Comparison of ENCODE assay signal across 9 mouse cellular contexts in the genomic region with DNA sequence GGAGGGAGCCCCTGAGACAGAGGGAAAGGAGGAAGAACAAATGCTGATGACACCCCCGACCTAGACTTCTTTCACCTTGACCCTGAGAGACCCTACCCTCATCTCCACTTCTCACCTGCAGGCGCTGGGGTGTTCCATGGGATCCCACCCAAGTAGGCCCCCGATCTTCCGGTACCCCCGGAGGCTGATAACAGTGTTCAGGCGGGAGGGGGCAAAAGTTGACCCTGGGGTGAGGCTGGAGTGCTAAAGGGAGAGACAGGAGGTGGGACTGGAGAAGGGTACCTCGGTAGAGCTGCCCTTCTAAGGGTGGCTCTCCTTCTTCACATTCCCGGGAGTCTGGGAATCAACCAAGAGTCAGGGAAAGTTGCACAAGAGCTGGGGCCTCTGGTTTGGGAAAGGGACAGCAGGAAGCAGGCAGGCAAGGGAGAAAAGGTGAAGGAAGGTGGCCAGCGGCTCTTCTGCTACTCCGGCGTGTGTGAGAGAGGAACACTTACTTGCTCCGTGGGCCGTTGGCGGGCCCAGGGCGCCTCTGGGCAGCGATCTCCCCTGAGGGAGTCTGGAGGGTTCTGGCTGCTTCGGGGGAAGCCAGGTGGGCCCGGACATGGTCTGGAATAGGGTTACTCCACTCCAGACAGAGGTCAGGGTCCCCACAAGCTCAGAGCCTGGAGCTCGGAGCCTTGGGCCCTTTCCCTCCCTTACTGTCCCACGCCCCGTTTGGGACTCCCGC. TPM values are rescaled to one million over a fixed set of nuclear protein-coding genes. Genes with fewer than 3 reads are reported as not detected.
A peak's percentile ranks its signal among the peaks of the same experiment; 100 is the strongest.
DNase-seq lines count a peak whose midpoint lies in the region; ATAC-seq and TF ChIP-seq lines count a peak whose summit lies in the region.
"Had no signal": no experiment of that assay in that cellular context is flagged by ENCODE, and none has a peak within 500 bp of the region (broad histone marks: within the 10 kb centered on the region; RNA-seq: fewer than 3 reads in every experiment).

No protein-coding gene starts in this region.

- peak overlapping the region; percentile 90 for H3K27ac ChIP-seq in heart, embryonic 11.5 days (ENCODE audit: low read depth, low read length)
- peak overlapping the region; percentile 95 for H3K27ac ChIP-seq in embryonic facial prominence, embryonic 10.5 days (replicated peaks)
- peak overlapping the region; percentile 55; the same call in 1 of the 2 replicates for H3K27ac ChIP-seq in hindbrain, postnatal 0 days
- peak overlapping the region; percentile 67; the same call in 1 of the 2 replicates for H3K27ac ChIP-seq in midbrain, embryonic 11.5 days (ENCODE audit: low read depth, low read length)
- H3K27ac ChIP-seq: macrophage had no signal

- peaks cover 28% of the 10 kb centered on the region for H3K4me1 ChIP-seq in heart, embryonic 11.5 days (ENCODE audit: control insufficient read depth, insufficient read depth, low read length)
- H3K4me1 ChIP-seq in embryonic facial prominence, embryonic 10.5 days = peaks cover 44% of the 10 kb centered on the region
- no peaks in the 10 kb centered on the region for H3K4me1 ChIP-seq in hindbrain, postnatal 0 days (ENCODE audit: insufficient read depth, low read length)
- H3K4me1 ChIP-seq in midbrain, embryonic 11.5 days (ENCODE audit: control insufficient read depth, insufficient read depth, low read length) = peaks cover 28% of the 10 kb centered on the region

- H3K9me3 ChIP-seq in heart, embryonic 11.5 days (replicated peaks; ENCODE audit: control insufficient read depth, low read length) = no peaks in the 10 kb centered on the region
- H3K9me3 ChIP-seq in embryonic facial prominence, embryonic 10.5 days = 0 out of 2 replicates have a peak, but pooled peaks cover 2% of the 10 kb centered on the region
- H3K9me3 ChIP-seq in hindbrain, postnatal 0 days (ENCODE audit: low read length) = no peaks in the 10 kb centered on the region
- 0 out of 2 replicates have a peak, but pooled peaks cover 2% of the 10 kb centered on the region for H3K9me3 ChIP-seq in midbrain, embryonic 11.5 days (ENCODE audit: control insufficient read depth, low read length)

- peak overlapping the region; percentile 93 for H3K9ac ChIP-seq in heart, embryonic 11.5 days (ENCODE audit: low read depth, low read length)
- peak overlapping the region; percentile 49 for H3K9ac ChIP-seq in hindbrain, postnatal 0 days (replicated peaks; ENCODE audit: low read length)
- H3K9ac ChIP-seq in midbrain, embryonic 11.5 days (ENCODE audit: low read length) = peak overlapping the region; percentile 86

- WGBS in heart, embryonic 11.5 days (ENCODE audit: insufficient replicate concordance) = under 1% methylated on average over 22 of the region's 22 CpGs
- WGBS in embryonic facial prominence, embryonic 10.5 days = 3% methylated on average over 22 of the region's 22 CpGs
- WGBS in hindbrain, postnatal 0 days = 3% methylated on average over 22 of the region's 22 CpGs
- WGBS in midbrain, embryonic 11.5 days = 4% methylated on average over 22 of the region's 22 CpGs

- H3K36me3 ChIP-seq in heart, embryonic 11.5 days (ENCODE audit: control insufficient read depth, insufficient read depth, low read length) = peaks cover 20% of the 10 kb centered on the region
- H3K36me3 ChIP-seq in embryonic facial prominence, embryonic 10.5 days (replicated peaks) = peaks cover 49% of the 10 kb centered on the region
- H3K36me3 ChIP-seq in hindbrain, postnatal 0 days (ENCODE audit: insufficient read depth, low read length) = peaks cover 24% of the 10 kb centered on the region; the same call in 1 of the 2 replicates
- H3K36me3 ChIP-seq in midbrain, embryonic 11.5 days (ENCODE audit: control insufficient read depth, insufficient read depth, low read length) = peaks cover 13% of the 10 kb centered on the region

- no peaks in the 10 kb centered on the region for H3K27me3 ChIP-seq in heart, embryonic 11.5 days (ENCODE audit: control insufficient read depth, insufficient read depth, low read length)
- H3K27me3 ChIP-seq in embryonic facial prominence, embryonic 10.5 days (replicated peaks; ENCODE audit: low read depth, poor library complexity, severe bottlenecking) = no peaks in the 10 kb centered on the region
- no peaks in the 10 kb centered on the region for H3K27me3 ChIP-seq in hindbrain, postnatal 0 days (ENCODE audit: insufficient read depth, low read length)
- H3K27me3 ChIP-seq in midbrain, embryonic 11.5 days (ENCODE audit: control insufficient read depth, insufficient read depth, low read length) = no peaks in the 10 kb centered on the region

- peak overlapping the region; percentile 96 for H3K4me2 ChIP-seq in heart, embryonic 11.5 days
- peak overlapping the region; percentile 63 for H3K4me2 ChIP-seq in hindbrain, postnatal 0 days (ENCODE audit: low read depth, low read length)
- H3K4me2 ChIP-seq in midbrain, embryonic 11.5 days = peak overlapping the region; percentile 84

- peak; percentile 39 for ATAC-seq in heart, embryonic 11.5 days (replicated peaks; ENCODE audit: insufficient number of reproducible peaks, low FRiP score, low TSS enrichment)
- peak; percentile 60 for ATAC-seq in hindbrain, postnatal 0 days
- peak; percentile 75 for ATAC-seq in midbrain, embryonic 11.5 days (ENCODE audit: low FRiP score)

- intact Hi-C loops in heart, postnatal 10 days (cut with DNase I) = loop anchor here (2.0 to 10.0 kb wide), 2 partner anchors 21 to 61 kb away; no protein-coding TSS in a partner anchor
- intact Hi-C loops in left cerebral cortex, postnatal 14 days (cut with DNase I) = no loop called here

- DNase-seq in heart, postnatal 10 days = no peak
- no peak for DNase-seq in embryonic facial prominence, embryonic 10.5 days (ENCODE audit: low spot score)
- no peak for DNase-seq in hindbrain, postnatal 0 days (ENCODE audit: low spot score)
- peak; percentile 89 for DNase-seq in midbrain, embryonic 11.5 days (ENCODE audit: low spot score, missing footprints)
- DNase-seq in left cerebral cortex, postnatal 14 days (ENCODE audit: low spot score in 2 of 2) = no peak
- no peak for DNase-seq in spleen, postnatal 36 days (ENCODE audit: low spot score in 2 of 2)
- DNase-seq in right cerebral cortex, postnatal 14 days = no peak

- TF ChIP-seq CTCF in hindbrain, postnatal 0 days (IDR thresholded peaks at IDR 0.05; ENCODE audit: low read depth) = no peak

- H3K4me3 ChIP-seq in heart, embryonic 11.5 days (ENCODE audit: low read depth, low read length) = peak overlapping the region; percentile 65
- H3K4me3 ChIP-seq in embryonic facial prominence, embryonic 10.5 days = peak overlapping the region; percentile 83
- peak overlapping the region; percentile 33 for H3K4me3 ChIP-seq in hindbrain, postnatal 0 days (ENCODE audit: low read length)
- peak overlapping the region; percentile 57 for H3K4me3 ChIP-seq in midbrain, embryonic 11.5 days (ENCODE audit: low read depth, low read length)

RNA-seq across cellular contexts. Expression of gene Trip6, which starts 0.6 kb away (rescaled TPM):
- 36.7 and 41.1 TPM in 2 replicates for polyA plus RNA-seq in heart, embryonic 11.5 days (2014; fragmentation: Nextera tagmentation; extraction: Ambion mirVana)
- 10 to 100 TPM; 22.5 to 23.3 TPM for total RNA-seq in heart, postnatal 10 days (2021)
- polyA plus RNA-seq in embryonic facial prominence, embryonic 10.5 days (2016; fragmentation: Nextera tagmentation; extraction: Ambion mirVana) = 73.1 and 76.2 TPM in 2 replicates
- total RNA-seq in hindbrain, postnatal 0 days (2014; rRNA removed) = 14.3 and 15.0 TPM in 2 replicates
- 13.9 and 15.5 TPM in 2 replicates for polyA plus RNA-seq in hindbrain, postnatal 0 days (2015; fragmentation: Nextera tagmentation; extraction: Ambion mirVana)
- 28.0 and 34.1 TPM in 2 replicates for polyA plus RNA-seq in midbrain, embryonic 11.5 days (2014; fragmentation: Nextera tagmentation; extraction: Ambion mirVana)
- total RNA-seq in left cerebral cortex, postnatal 14 days (2021) = 1 to 10 TPM; 3.5 to 3.9 TPM

RNA-seq across cellular contexts. Expression of gene Srrt, which starts 6.2 kb away (rescaled TPM):
- 92.0 and 96.9 TPM in 2 replicates for polyA plus RNA-seq in heart, embryonic 11.5 days (2014; fragmentation: Nextera tagmentation; extraction: Ambion mirVana)
- total RNA-seq in heart, postnatal 10 days (2021) = 10 to 100 TPM; 91.0 to 91.9 TPM
- 191 and 214 TPM in 2 replicates for polyA plus RNA-seq in embryonic facial prominence, embryonic 10.5 days (2016; fragmentation: Nextera tagmentation; extraction: Ambion mirVana)
- total RNA-seq in hindbrain, postnatal 0 days (2014; rRNA removed) = 82.9 and 98.9 TPM in 2 replicates
- polyA plus RNA-seq in hindbrain, postnatal 0 days (2015; fragmentation: Nextera tagmentation; extraction: Ambion mirVana) = 55.5 and 57.0 TPM in 2 replicates
- 151 and 154 TPM in 2 replicates for polyA plus RNA-seq in midbrain, embryonic 11.5 days (2014; fragmentation: Nextera tagmentation; extraction: Ambion mirVana)
- 100 to 1,000 TPM; 167 to 176 TPM for total RNA-seq in left cerebral cortex, postnatal 14 days (2021)

RNA-seq across cellular contexts. Expression of gene Ufsp1, which starts 19.2 kb away (rescaled TPM):
- polyA plus RNA-seq in heart, embryonic 11.5 days (2014; fragmentation: Nextera tagmentation; extraction: Ambion mirVana) = 9.1 and 10.3 TPM in 2 replicates
- 1 to 10 TPM; 8.8 to 10.0 TPM for total RNA-seq in heart, postnatal 10 days (2021)
- 7.8 and 8.3 TPM in 2 replicates for polyA plus RNA-seq in embryonic facial prominence, embryonic 10.5 days (2016; fragmentation: Nextera tagmentation; extraction: Ambion mirVana)
- 35.5 TPM in 2 replicates for total RNA-seq in hindbrain, postnatal 0 days (2014; rRNA removed)
- polyA plus RNA-seq in hindbrain, postnatal 0 days (2015; fragmentation: Nextera tagmentation; extraction: Ambion mirVana) = 32.1 and 33.3 TPM in 2 replicates
- 7.5 and 7.9 TPM in 2 replicates for polyA plus RNA-seq in midbrain, embryonic 11.5 days (2014; fragmentation: Nextera tagmentation; extraction: Ambion mirVana)
- 10 to 100 TPM; 16.4 to 17.1 TPM for total RNA-seq in left cerebral cortex, postnatal 14 days (2021)

RNA-seq across cellular contexts. Expression of gene Slc12a9, which starts 19.8 kb away (rescaled TPM):
- 5.1 and 5.6 TPM in 2 replicates for polyA plus RNA-seq in heart, embryonic 11.5 days (2014; fragmentation: Nextera tagmentation; extraction: Ambion mirVana)
- total RNA-seq in heart, postnatal 10 days (2021) = 1 to 10 TPM; 4.4 to 5.4 TPM
- 12.6 and 13.4 TPM in 2 replicates for polyA plus RNA-seq in embryonic facial prominence, embryonic 10.5 days (2016; fragmentation: Nextera tagmentation; extraction: Ambion mirVana)
- 32.6 and 41.3 TPM in 2 replicates for total RNA-seq in hindbrain, postnatal 0 days (2014; rRNA removed)
- polyA plus RNA-seq in hindbrain, postnatal 0 days (2015; fragmentation: Nextera tagmentation; extraction: Ambion mirVana) = 27.3 and 27.6 TPM in 2 replicates
- 5.8 TPM in 2 replicates for polyA plus RNA-seq in midbrain, embryonic 11.5 days (2014; fragmentation: Nextera tagmentation; extraction: Ambion mirVana)
- total RNA-seq in left cerebral cortex, postnatal 14 days (2021) = 10 to 100 TPM; 23.7 to 28.0 TPM

RNA-seq across cellular contexts. Expression of gene Ache, which starts 26.3 kb away (rescaled TPM):
- polyA plus RNA-seq in heart, embryonic 11.5 days (2014; fragmentation: Nextera tagmentation; extraction: Ambion mirVana) = 20.3 and 22.2 TPM in 2 replicates
- 1 to 10 TPM; 4.6 to 4.8 TPM for total RNA-seq in heart, postnatal 10 days (2021)
- 3.8 and 4.5 TPM in 2 replicates for polyA plus RNA-seq in embryonic facial prominence, embryonic 10.5 days (2016; fragmentation: Nextera tagmentation; extraction: Ambion mirVana)
- 210 and 219 TPM in 2 replicates for total RNA-seq in hindbrain, postnatal 0 days (2014; rRNA removed)
- polyA plus RNA-seq in hindbrain, postnatal 0 days (2015; fragmentation: Nextera tagmentation; extraction: Ambion mirVana) = 151 and 157 TPM in 2 replicates
- 3.6 and 4.0 TPM in 2 replicates for polyA plus RNA-seq in midbrain, embryonic 11.5 days (2014; fragmentation: Nextera tagmentation; extraction: Ambion mirVana)
- total RNA-seq in left cerebral cortex, postnatal 14 days (2021) = 10 to 100 TPM; 68.4 to 81.1 TPM

Comparison
In these comparisons a context has a peak if more than half of its experiments do, and no peak if none do; other contexts are left out.
1. H3K4me3 ChIP-seq: peak in every context shown above with its lines; median percentile 83 in embryonic facial prominence, embryonic 10.5 days; 65 in heart, embryonic 11.5 days; 57 in midbrain, embryonic 11.5 days; 33 in hindbrain, postnatal 0 days.